Mouse (Mus musculus) stomach, embryonic 15.5 days (tissue): Measurements from ENCODE around the gene Cep128. TPM values are rescaled to one million over a fixed set of nuclear protein-coding genes. Genes with fewer than 3 reads are reported as not detected.
A peak's percentile ranks its signal among the peaks of the same experiment; 100 is the strongest.

Experiments used
- ATAC-seq: fragments of 200-750 bp; cut with Nextera tagmentation; 2 replicates; pipeline ENCODE4 v1.8.0; 2017; ENCODE audit warnings: low read depth, moderate number of reproducible peaks, moderate TSS enrichment; ENCODE audit not compliant: insufficient read depth, low FRiP score
- H3K27ac ChIP-seq: fragments of 300-500 bp; sonication (generic); 2 replicates; pipeline ENCODE4 v1.5.1; 2015; ENCODE audit warnings: mild to moderate bottlenecking, inconsistent platforms
- H3K27me3 ChIP-seq: fragments of 300-500 bp; sonication (generic); replicated peaks from 2 replicates; pipeline ENCODE4 v1.6.1; 2015; ENCODE audit warnings: inconsistent platforms
- H3K36me3 ChIP-seq: fragments of 300-500 bp; sonication (generic); 2 replicates; pipeline ENCODE4 v1.6.1; 2015; ENCODE audit warnings: inconsistent platforms
- H3K4me1 ChIP-seq: fragments of 300-500 bp; sonication (generic); 2 replicates; pipeline ENCODE4 v1.6.1; 2015; ENCODE audit warnings: inconsistent platforms
- H3K4me2 ChIP-seq: fragments of 300-500 bp; sonication (generic); 2 replicates; pipeline ENCODE4 v1.6.1; 2015; ENCODE audit warnings: mild to moderate bottlenecking, inconsistent platforms
- H3K4me3 ChIP-seq: fragments of 300-500 bp; sonication (generic); replicated peaks from 2 replicates; pipeline ENCODE4 v1.5.1; 2015; ENCODE audit warnings: inconsistent platforms
- H3K9ac ChIP-seq: fragments of 300-500 bp; sonication (generic); 2 replicates; pipeline ENCODE4 v1.6.1; 2015; ENCODE audit warnings: inconsistent platforms
- H3K9me3 ChIP-seq: fragments of 300-500 bp; sonication (generic); 2 replicates; pipeline ENCODE4 v1.6.1; 2016; ENCODE audit warnings: inconsistent platforms
- WGBS: fragments of 180-500 bp; shearing (Covaris S2); methylation state at CpG from one replicate; pipeline ENCODE4 v1.1.7; 2015; 5-methylcytosine and 5-hydroxymethylcytosine counted together
- polyA plus RNA-seq: library from polyadenylated mRNA; unstranded; fragments of >200 nt; fragmentation: Nextera tagmentation; extraction: Ambion mirVana; gene quantifications from 2 replicates; pipeline ENCODE4 v1.2.1, GENCODE M21; 2015

Gene Cep128
- polyA plus RNA-seq, 1 experiment from 2014 or later, result 8.4 TPM

DNA sequence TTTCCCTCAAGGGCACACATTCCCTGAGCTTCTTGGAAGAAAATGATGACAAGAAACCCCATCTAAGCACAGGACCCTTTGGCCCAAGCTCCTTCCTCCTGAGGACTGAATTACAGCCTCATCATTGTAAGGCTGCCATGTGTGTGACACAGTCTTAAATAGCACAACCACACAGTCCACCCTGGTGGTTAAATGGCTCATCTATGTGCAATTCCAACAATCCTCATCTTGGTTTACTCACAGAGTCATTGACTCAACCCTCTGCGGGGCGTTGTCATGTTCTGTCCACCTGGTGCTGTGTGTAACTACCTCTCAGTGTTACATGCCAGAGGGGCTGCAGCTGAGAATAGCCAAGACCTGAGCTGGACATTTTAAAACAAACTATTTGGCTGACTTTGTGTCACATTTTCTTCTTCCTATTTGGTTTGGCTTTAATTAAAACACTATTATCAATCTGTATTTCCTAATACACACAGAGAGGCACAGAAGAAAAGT, 313.6 kb downstream of the Cep128 start:
- no peak overlapping the region for H3K27ac ChIP-seq
- no peak for ATAC-seq
- WGBS, result 94% methylated on average over 2 of the region's 2 CpGs
- no peaks in the 10 kb centered on the region for H3K4me1 ChIP-seq
- no peaks in the 10 kb centered on the region for H3K27me3 ChIP-seq
- H3K4me2 ChIP-seq, result no peak overlapping the region
- no peaks in the 10 kb centered on the region for H3K9me3 ChIP-seq
- no peaks in the 10 kb centered on the region for H3K36me3 ChIP-seq
- no peak overlapping the region for H3K9ac ChIP-seq
- H3K4me3 ChIP-seq, result no peak overlapping the region

- no peaks in the 10 kb centered on the region for H3K9me3 ChIP-seq
- 84% methylated on average over 2 of the region's 2 CpGs for WGBS
- no peak overlapping the region for H3K9ac ChIP-seq
- ATAC-seq, result no peak
- H3K27ac ChIP-seq, result no peak overlapping the region
- H3K36me3 ChIP-seq, result no peaks in the 10 kb centered on the region
- no peaks in the 10 kb centered on the region for H3K27me3 ChIP-seq
- H3K4me3 ChIP-seq, result no peak overlapping the region
- no peak overlapping the region for H3K4me2 ChIP-seq
- no peaks in the 10 kb centered on the region for H3K4me1 ChIP-seq
Measured at GRCm38 (mm10) chr12:91067083-91067441, 317.1 kb downstream of the Cep128 start.

- Histone ChIP-seq H3K27me3 (no peaks in the 10 kb centered on the region), H3K36me3 (no peaks in the 10 kb centered on the region), H3K4me1 (no peaks in the 10 kb centered on the region), H3K4me2 (no peak overlapping the region), H3K9ac (no peak overlapping the region), H3K27ac (no peak overlapping the region), H3K9me3 (no peaks in the 10 kb centered on the region), H3K4me3 (no peak overlapping the region)
- WGBS, result 81% methylated on average over 5 of the region's 5 CpGs
- ATAC-seq, result no peak
Measured at GRCm38 (mm10) chr12:91066286-91067082, 317.7 kb downstream of the Cep128 start.

DNA sequence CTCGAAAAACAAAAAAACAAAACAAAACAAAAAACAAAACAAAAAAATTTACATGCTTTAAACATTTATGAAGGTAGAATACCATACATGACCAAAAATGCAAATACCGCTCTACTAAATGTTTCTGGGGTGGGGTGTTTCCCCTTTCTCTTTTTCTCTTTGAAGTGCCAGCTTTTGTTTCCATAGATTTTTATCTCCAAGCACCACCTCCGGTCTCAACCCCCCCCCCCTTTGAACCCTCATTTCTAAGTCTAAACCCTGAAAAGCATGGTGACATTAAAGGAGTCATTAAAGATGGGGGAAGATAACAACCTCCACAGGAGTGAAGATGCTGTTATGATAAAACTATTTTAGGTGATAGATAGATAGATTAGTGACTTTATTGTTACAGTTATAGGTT, 318.8 kb downstream of the Cep128 start:
- H3K4me2 ChIP-seq, result no peak overlapping the region
- H3K4me1 ChIP-seq, result no peaks in the 10 kb centered on the region
- no peaks in the 10 kb centered on the region for H3K27me3 ChIP-seq
- H3K9me3 ChIP-seq, result no peaks in the 10 kb centered on the region
- no peak for ATAC-seq
- WGBS, result 86% methylated on average over 3 of the region's 3 CpGs
- no peak overlapping the region for H3K4me3 ChIP-seq
- no peak overlapping the region for H3K27ac ChIP-seq
- no peak overlapping the region for H3K9ac ChIP-seq
- no peaks in the 10 kb centered on the region for H3K36me3 ChIP-seq

DNA sequence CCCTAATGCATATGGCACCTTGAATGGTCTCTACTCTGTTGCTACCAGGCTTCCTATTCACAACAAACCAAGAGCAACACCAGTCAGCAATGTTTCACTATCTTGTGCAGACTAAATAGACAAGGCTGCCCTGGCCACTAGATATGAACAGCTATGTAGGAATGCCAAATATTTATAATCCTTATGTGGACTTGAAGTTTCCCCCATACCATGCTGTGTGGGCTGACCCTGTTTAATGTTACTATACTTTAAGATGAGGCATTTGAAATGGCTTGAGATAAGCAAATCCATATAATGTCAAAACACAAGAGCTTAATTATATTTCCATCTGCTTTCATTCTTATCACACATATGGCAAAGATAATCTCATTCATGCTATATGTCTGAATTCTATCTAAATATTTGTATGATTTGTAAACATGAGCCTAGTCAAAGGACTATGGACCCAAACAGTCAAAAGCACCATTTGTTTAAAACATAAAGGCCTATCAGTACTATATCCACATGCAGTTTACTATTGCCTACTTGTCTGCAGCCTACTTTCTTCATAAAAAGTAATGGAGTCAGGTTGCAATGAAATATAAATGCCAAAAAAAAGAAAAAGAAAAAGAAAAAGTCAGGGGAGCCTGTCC, 319.7 kb downstream of the Cep128 start:
- Histone ChIP-seq H3K4me3 (no peak overlapping the region), H3K27ac (no peak overlapping the region), H3K9ac (no peak overlapping the region), H3K4me1 (no peaks in the 10 kb centered on the region), H3K9me3 (no peaks in the 10 kb centered on the region), H3K4me2 (no peak overlapping the region), H3K27me3 (no peaks in the 10 kb centered on the region), H3K36me3 (no peaks in the 10 kb centered on the region)
- peak; percentile 63; the same call in 1 of the 2 replicates for ATAC-seq

DNA sequence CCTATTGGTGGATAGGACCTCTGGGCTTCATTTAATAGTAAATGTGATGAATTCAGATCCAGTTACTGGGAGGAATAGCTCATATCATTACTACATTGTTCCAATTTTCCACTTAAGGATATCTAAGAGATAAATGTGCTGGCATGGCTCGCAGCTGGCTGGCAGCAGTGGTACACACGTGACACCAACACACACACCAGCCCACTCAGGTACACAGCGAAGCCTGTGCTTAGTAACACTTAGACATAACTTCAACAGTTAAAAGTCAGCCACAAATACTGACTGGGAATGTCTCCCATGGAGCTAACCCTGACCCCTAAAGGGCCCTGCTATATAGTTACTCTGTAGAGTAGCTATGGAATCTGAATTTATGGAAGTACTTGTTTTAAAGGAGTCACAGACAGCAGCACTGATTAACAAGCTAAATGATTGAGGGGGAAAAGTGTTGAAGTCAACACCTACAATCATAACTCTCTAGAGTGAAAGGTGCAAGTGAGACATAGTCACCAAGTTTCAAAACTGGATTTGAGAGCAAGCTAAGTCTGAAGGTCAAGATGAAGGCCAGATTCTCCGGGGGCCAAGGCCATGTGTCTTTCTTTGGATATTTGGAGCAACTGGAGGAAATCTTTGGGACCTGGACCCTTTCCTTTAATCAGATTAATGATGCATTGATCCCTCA, 320.7 kb downstream of the Cep128 start:
- no peak overlapping the region for H3K27ac ChIP-seq
- WGBS, result 74% methylated on average over 4 of the region's 4 CpGs

DNA sequence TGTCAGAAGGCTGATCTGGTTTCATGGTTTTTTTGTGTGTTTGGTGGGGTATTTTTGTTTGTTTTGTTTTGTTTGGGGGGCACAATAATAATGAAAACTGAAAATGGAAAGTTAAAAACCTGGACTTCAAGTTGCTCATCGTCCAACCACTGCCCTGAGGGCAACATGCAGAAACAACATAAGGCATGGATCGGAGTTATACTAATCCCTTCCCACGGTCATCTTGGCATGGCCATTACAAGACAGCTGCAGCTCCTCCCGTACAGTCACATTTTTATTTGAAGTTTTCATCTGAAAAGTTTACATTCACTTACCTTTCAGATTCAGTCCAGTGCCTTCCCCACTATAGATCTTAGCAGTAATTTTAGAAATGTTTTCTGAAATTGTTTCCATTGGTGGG, 321.5 kb downstream of the Cep128 start:
- H3K4me2 ChIP-seq, result no peak overlapping the region
- ATAC-seq, result no peak
- no peaks in the 10 kb centered on the region for H3K9me3 ChIP-seq
- H3K36me3 ChIP-seq, result no peaks in the 10 kb centered on the region
- whole genome bisulfite sequencing, result 49% methylated on average over 4 of the region's 4 CpGs
- no peak overlapping the region for H3K4me3 ChIP-seq
- no peak overlapping the region for H3K9ac ChIP-seq
- no peak overlapping the region for H3K27ac ChIP-seq
- H3K27me3 ChIP-seq, result no peaks in the 10 kb centered on the region
- no peaks in the 10 kb centered on the region for H3K4me1 ChIP-seq

More for the DNA sequence above, 320.7 kb downstream of the Cep128 start:
- H3K4me2 ChIP-seq, result no peak overlapping the region
- H3K27me3 ChIP-seq, result no peaks in the 10 kb centered on the region
- H3K4me3 ChIP-seq, result no peak overlapping the region
- no peak overlapping the region for H3K9ac ChIP-seq
- H3K9me3 ChIP-seq, result no peaks in the 10 kb centered on the region
- no peaks in the 10 kb centered on the region for H3K36me3 ChIP-seq
- no peaks in the 10 kb centered on the region for H3K4me1 ChIP-seq
- ATAC-seq, result no peak

GRCm38 (mm10) chr12:91059704-91060318, 324.4 kb downstream of the Cep128 start:
- no peak overlapping the region for H3K27ac ChIP-seq
- no peaks in the 10 kb centered on the region for H3K9me3 ChIP-seq
- no peak overlapping the region for H3K9ac ChIP-seq
- WGBS, result 84% methylated on average over 12 of the region's 12 CpGs
- no peak overlapping the region for H3K4me3 ChIP-seq
- no peaks in the 10 kb centered on the region for H3K4me1 ChIP-seq
- no peaks in the 10 kb centered on the region for H3K36me3 ChIP-seq
- no peaks in the 10 kb centered on the region for H3K27me3 ChIP-seq
- H3K4me2 ChIP-seq, result no peak overlapping the region
- ATAC-seq, result no peak

GRCm38 (mm10) chr12:91056885-91057284, 327.3 kb downstream of the Cep128 start:
- Histone ChIP-seq H3K36me3 (no peaks in the 10 kb centered on the region), H3K4me3 (no peak overlapping the region), H3K27ac (no peak overlapping the region), H3K4me2 (no peak overlapping the region), H3K9ac (no peak overlapping the region), H3K27me3 (no peaks in the 10 kb centered on the region), H3K9me3 (no peaks in the 10 kb centered on the region), H3K4me1 (no peaks in the 10 kb centered on the region)
- 86% methylated on average over 10 of the region's 10 CpGs for WGBS
- ATAC-seq, result no peak

DNA sequence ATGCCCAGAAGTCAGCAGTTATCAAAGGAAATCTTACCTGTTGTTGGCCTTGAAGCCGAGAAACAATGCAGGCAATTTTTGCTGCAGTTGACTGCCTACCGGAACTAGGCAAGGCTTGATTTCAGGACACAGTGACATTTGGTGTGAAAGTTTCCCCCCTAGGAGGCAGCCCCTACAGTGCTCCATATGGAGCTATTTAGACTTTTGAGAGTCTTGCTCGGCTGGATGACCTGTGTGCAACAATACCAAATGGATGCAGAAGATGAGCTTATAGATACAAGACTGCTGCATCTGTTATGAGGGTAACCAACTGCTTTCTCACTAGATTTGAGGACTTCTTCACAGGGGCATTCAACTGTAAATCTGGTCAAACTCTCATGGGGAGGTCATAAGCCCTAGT, 331.9 kb downstream of the Cep128 start:
- H3K36me3 ChIP-seq, result no peaks in the 10 kb centered on the region
- H3K4me3 ChIP-seq, result no peak overlapping the region
- H3K4me2 ChIP-seq, result no peak overlapping the region
- 87% methylated on average over 3 of the region's 3 CpGs for WGBS
- no peak overlapping the region for H3K27ac ChIP-seq
- no peaks in the 10 kb centered on the region for H3K9me3 ChIP-seq
- no peak for ATAC-seq
- H3K4me1 ChIP-seq, result no peaks in the 10 kb centered on the region
- no peaks in the 10 kb centered on the region for H3K27me3 ChIP-seq
- H3K9ac ChIP-seq, result no peak overlapping the region

GRCm38 (mm10) chr12:91050593-91051325, 333.4 kb downstream of the Cep128 start:
- H3K4me2 ChIP-seq, result no peak overlapping the region

More at GRCm38 (mm10) chr12:91050593-91051325, 333.4 kb downstream of the Cep128 start:
- H3K36me3 ChIP-seq, result no peaks in the 10 kb centered on the region
- 76% methylated on average over 9 of the region's 9 CpGs for WGBS
- ATAC-seq, result no peak
- no peaks in the 10 kb centered on the region for H3K9me3 ChIP-seq
- no peak overlapping the region for H3K4me3 ChIP-seq
- H3K27me3 ChIP-seq, result no peaks in the 10 kb centered on the region
- no peaks in the 10 kb centered on the region for H3K4me1 ChIP-seq
- no peak overlapping the region for H3K27ac ChIP-seq
- H3K9ac ChIP-seq, result no peak overlapping the region
